Mouse (Mus musculus) small intestine, adult 2 months (tissue): ENCODE results near the gene Prps2.

Experiments
- CTCF ChIP-seq: fragments of 200-500 bp; IDR thresholded peaks from 2 replicates; pipeline ENCODE4 v1.5.1; 2012; ENCODE audit warnings: low read depth, mild to moderate bottlenecking, control low read depth, inconsistent platforms, low read length, moderate library complexity, mixed read lengths; ENCODE audit not compliant: insufficient replicate concordance, insufficient read length; ENCODE audit errors: extremely low read depth
- POLR2A ChIP-seq: fragments of 200-500 bp; IDR thresholded peaks from 2 replicates; pipeline ENCODE4 v1.6.1; 2012; ENCODE audit warnings: low read depth, mild to moderate bottlenecking, control low read depth, inconsistent platforms, low read length, moderate library complexity

DNA sequence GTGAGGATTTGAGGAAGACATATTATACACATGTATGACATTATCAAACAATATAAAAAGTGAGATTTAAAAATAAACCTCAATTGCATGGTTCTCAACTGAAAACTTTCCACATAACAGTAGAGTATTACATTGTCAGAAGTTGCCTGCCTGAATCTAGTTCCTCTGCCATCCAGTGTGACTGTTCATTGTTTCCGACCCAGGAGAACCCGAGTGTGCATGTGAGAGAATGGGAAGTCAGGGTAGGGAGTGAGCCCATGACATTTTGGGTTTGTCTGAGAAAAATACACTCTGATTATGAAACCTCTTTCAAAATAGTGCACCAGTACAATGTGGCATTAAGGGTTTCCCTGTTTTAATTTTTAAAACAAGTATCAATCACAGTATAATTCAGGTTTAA is 28.9 kb downstream of the Prps2 start:
- TF ChIP-seq CTCF (no peak), POLR2A (no peak)
